Mouse (Mus musculus): ENCODE results near the gene Gabarap.

DNA sequence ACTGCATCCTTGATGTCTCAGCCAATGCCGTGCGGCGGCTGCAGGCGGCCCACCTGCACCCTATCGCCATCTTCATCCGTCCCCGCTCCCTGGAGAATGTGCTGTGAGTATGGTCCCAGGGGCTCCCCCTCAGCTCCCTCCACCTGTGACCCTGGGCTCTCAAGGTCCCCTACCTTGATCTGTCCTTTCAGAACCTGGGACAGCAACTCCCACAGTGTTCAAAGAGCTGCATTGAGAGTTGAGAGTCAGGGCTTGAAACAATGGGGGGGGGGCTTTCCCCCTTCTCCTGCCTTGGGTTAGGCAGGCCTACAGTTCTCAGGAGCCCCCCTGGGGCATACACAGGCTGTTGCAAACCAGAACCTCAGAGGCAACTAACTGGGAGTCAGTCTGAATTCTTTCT, 52.7 kb downstream of the Gabarap start:
- TF ChIP-seq CTCF (IDR thresholded peaks at IDR 0.05; ENCODE audit: low read depth, low read length) (no peak), POLR2A (IDR thresholded peaks at IDR 0.05; ENCODE audit: extremely low read depth, insufficient read depth, low read length) (no peak)

Measured in liver, adult 2 months (tissue).